Mouse (Mus musculus) brain, adult 2 months (tissue): ENCODE data around the gene Mmp25.
A peak's percentile ranks its signal among the peaks of the same experiment; 100 is the strongest.

Source experiments
- DNase-seq: peaks from one replicate; pipeline ENCODE4 v3.0.0; 2011; ENCODE audit warnings: low read depth, low spot score

The Mmp25 gene

GRCm38 (mm10) chr17:23664556-23665021 lies 19.5 kb upstream of the Mmp25 start:
- peak; percentile 65 for DNase-seq

GRCm38 (mm10) chr17:23661526-23661925 lies 16.4 kb upstream of the Mmp25 start:
- DNase-seq, result no peak

DNA sequence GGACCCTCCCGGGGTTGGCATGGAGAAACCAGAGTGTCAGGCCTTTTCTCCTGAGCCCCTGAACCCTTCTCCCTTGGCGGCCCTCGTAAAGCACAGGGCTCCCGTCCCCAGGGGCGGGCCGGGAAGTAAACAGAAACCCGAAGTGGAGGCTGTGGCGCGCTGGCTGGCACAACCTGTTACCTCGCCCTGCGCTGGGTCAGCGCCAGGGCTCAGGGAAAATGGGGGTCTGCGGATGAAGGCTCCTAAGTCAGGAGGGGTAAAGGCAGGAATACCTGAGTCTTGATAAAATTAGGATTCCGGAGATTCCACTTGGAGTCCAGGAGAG lies 15.8 kb upstream of the Mmp25 start:
- DNase-seq, result no peak

- peak; percentile 35 for DNase-seq
Measured at GRCm38 (mm10) chr17:23660117-23660875, 15.2 kb upstream of the Mmp25 start, which contains the start of gene Bicdl2. Gene Bicdl2, plus strand, starts transcription at chr17:23660506.

- no peak for DNase-seq
Measured at GRCm38 (mm10) chr17:23658450-23658849, 13.4 kb upstream of the Mmp25 start.

GRCm38 (mm10) chr17:23654410-23654809 lies 9.3 kb upstream of the Mmp25 start:
- no peak for DNase-seq

GRCm38 (mm10) chr17:23654001-23654400 lies 8.9 kb upstream of the Mmp25 start:
- no peak for DNase-seq

GRCm38 (mm10) chr17:23653324-23653723 lies 8.2 kb upstream of the Mmp25 start:
- DNase-seq, result no peak

DNA sequence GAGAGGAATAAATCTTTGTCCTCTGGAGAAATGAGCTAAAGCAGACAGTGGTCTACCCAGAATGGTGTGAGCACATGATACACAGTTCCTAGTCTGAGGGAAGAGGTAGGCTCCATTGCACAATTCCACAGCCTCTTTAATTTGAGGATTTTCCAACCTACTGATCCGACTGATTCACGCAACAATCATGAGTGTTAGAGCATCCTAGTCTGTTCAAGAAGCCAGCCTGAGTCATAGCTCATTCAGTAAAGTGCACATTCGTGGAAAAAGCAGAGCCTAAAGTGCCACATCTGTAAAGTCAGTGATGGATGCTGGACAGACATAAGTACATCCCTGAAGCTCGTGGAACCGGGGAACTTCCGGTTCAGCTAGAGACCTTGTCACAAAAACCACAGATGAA lies 6.3 kb upstream of the Mmp25 start:
- no peak for DNase-seq

- no peak for DNase-seq
Measured at GRCm38 (mm10) chr17:23645894-23646293, 817 bp upstream of the Mmp25 start.

DNA sequence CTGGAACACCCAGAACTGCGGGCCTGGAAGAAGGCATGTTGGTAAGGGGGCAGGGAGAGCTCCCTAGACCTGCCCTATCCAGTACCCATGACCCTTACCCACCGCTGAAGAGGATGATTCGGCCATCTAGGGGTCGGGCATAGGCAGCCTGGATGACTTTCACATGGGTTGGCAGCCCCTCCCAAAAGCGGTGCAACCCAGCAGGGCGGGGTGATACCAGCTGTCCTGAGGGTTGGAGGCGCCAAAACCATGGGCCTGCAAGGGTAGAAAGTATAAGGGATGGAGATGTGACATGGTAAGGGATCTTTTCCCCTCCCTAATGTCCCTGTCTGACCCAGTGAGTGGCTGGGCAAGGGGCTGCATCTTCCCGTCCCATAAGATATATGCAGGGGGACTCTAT lies 13.8 kb downstream of the Mmp25 start:
- DNase-seq, result no peak

DNA sequence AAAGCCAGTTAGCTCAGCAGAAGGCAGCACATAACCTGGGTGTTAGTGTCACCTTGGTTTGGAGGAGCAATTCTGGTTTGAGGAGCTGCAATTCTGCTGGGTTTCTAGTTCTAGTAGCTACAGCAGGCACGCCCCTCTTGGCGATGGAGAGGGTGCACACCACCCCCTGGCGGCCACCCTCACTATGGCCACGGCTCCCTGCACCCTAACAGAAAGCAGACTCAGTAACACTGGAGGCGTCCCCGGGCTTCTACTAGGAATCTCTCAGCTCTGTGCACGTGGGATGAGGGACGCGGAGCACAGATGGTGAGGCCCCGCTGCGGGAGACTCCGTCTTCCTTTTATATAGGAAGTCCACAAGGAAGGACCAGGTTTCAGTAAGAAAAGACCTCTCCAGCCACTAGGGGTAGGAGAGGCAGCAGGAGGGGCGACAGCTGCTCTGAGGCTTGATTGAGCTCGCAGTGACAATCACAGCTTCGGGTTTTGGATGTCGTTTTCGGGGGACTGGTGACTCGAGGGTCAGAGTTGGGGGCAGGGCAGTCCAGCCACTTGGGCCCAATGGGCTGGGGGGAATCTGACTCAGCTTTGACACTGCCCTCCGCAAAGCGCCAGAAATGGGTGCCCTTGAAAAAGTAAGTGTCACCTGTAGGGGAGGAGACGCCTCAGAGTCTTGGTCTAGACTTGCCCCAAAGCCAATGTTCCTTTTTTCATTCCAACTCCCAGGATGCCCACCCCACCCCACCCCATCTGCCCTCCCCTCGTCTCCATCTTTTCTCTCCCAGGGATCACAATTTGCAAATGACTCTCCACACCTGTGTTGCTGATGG lies 14.7 kb downstream of the Mmp25 start:
- peak; percentile 86 for DNase-seq

GRCm38 (mm10) chr17:23627813-23628212 lies 17.3 kb downstream of the Mmp25 start:
- no peak for DNase-seq

DNA sequence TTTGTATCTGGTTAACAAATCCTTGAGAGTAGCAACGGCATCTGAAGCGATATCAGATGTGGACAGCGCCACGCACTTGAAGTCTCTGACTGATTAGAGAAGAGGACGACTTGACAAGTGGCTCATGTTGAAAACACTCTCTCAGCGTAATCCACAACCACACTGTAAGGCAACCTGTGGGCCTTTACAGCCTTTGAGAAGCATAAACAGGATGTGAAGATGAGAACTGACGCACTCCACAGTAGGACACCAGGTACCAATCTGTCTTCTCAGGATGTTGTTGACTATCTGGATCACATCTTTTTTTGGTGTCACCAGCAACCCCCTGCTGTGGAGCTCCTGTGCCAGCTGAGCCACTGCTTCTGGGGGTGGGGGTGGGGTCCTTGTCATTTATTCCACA lies 24.7 kb downstream of the Mmp25 start:
- no peak for DNase-seq

DNA sequence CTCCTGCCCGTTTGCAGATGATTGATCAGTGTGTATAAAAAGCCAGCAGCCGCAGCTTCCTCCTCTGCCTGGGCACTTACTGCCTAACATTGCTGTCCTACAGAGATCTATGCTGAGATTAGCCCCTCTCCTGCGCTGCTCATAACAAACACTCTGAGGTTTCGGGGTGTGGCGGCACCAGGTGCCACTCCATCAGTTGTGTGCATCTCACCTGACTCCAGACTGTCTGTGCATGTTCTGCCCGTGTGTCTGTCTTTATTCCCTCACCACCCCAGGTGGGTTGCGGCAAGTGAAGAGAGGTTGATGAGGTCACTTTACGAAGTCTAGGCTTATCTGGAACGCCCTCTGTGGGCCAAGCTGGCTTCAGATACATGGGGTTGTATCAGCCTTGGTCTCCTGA lies 28.0 kb downstream of the Mmp25 start:
- no peak for DNase-seq

DNA sequence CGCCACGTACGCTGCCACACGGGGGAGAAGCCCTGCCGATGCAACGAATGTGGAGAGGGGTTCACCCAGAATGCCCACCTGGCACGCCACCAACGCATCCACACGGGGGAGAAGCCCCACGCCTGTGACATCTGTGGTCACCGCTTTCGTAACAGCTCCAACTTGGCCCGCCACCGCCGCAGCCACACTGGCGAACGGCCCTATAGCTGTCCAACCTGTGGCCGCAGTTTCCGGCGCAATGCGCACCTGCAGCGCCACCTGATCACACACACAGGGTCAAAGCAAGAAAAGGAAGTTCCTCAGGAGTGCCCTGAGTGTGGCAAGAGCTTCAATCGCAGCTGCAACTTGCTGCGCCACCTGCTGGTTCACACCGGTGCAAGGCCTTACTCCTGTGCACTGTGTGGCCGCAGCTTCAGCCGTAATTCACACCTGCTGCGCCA lies 34.7 kb downstream of the Mmp25 start:
- DNase-seq, result peak; percentile 84

DNA sequence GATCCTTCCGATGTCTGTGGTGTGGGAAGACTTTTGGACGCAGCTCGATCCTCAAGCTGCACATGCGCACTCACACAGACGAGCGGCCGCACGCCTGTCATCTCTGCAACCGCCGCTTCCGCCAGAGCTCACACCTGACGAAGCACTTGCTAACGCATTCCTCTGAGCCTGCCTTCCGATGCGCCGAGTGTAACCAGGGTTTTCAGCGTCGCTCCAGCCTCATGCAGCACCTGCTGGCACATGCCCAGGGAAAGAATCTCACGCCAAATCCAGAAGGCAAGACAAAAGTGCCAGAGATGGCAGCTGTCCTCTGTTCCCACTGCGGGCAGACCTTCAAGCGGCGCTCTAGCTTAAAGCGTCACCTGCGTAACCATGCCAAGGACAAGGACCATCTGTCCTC lies 35.5 kb downstream of the Mmp25 start:
- peak; percentile 67 for DNase-seq

DNA sequence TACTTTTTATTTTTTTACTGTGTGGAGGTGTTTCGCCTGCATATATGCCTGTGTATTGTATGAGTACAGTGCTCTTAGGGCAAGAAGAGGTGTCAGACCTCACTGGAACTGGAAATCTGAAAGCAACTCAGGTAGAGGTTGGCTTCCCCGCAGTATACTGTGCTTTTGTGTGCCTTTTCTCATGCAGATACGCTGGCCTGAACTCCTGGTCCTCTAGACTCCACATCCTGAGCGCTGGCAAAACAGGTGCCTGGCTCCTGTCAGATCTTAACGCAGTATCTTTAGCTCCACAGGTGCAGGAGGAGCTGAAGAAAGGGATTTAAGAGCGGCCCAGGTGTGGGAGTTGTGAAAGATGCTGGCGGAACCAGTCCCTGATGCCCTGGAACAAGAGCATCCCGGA lies 39.9 kb downstream of the Mmp25 start:
- no peak for DNase-seq

- no peak for DNase-seq
Measured at GRCm38 (mm10) chr17:23604394-23604793, 40.7 kb downstream of the Mmp25 start.

GRCm38 (mm10) chr17:23603542-23603941 lies 41.5 kb downstream of the Mmp25 start:
- DNase-seq, result peak; percentile 31

GRCm38 (mm10) chr17:23603077-23603476 lies 42.0 kb downstream of the Mmp25 start:
- no peak for DNase-seq

DNA sequence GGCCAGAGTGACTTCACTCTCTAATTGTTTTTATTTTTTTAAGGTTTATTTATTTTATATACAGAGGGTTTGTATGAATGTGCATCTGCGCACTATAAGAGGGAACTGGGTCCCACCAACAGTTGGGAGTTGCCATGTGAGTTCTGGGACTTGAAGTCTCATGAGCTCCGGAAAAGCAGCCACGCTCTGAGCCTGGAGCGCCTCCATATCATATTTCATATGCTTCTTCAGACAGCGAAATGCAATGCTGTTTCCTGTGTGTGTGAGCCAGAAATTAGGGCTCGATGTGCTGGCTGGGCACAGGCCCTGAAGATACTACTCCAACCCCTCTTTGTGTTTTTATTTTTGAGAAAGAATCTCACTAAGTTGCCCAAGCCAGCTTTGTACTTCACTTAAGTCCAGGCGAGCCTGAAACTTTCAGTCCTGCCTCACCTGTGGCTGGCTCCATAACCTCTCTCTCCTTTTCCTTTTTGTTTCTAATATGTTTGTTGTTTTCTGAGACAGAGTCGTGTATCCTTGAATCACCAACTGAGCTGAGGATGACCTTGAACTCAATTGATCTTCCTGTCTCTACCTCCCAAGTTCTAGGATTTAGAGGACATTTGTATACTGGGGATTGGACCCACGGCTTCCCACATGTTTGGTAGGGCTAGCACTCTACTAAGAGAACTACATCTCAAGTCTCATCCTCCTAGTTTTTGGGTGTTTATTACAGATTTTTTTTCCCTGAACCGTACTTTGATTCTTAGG lies 43.1 kb downstream of the Mmp25 start:
- DNase-seq, result no peak
